Mouse (Mus musculus) ovary, postnatal 14 days (tissue): ENCODE measurements around the gene Olfr1352.
"Not testable (repeated sequence)": the region's sequence is repeated elsewhere in the genome, so short reads cannot be mapped to it uniquely, and the experiment has no call there.

Source experiments
- DNase-seq: peaks from one replicate; pipeline ENCODE4 v3.0.0; 2022; ENCODE audit warnings: low spot score

Gene Olfr1352

GRCm38 (mm10) chr10:78980750-78981149 is at the start of gene Olfr1352:
Olfr1352 (plus strand) TSS chr10:78981050.
- DNase-seq = no peak

DNA sequence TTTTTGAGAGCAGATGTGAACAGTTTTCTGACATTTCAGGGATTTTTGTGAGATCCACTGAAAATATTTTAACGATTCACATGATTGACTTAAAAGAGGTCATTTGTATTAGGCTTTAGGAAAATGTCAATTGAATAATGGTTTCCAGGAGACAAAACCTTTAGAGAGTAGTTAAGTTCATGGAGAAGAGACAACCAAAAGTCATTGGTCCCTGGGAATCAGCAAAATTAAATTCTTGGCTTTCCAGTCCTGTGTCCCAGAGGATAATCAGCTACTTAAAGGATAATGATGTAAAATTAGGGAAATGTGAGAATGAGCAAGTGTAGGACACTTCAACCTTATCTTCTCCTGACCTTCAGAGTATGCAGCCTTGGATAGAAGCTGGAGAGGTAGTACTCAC is 30.5 kb upstream of the Olfr1352 start, which contains the start of gene Olfr8:
Gene Olfr8 (plus strand): TSS at position 301 of the 400 bp plus-strand sequence.
- not testable (repeated sequence) for DNase-seq

DNA sequence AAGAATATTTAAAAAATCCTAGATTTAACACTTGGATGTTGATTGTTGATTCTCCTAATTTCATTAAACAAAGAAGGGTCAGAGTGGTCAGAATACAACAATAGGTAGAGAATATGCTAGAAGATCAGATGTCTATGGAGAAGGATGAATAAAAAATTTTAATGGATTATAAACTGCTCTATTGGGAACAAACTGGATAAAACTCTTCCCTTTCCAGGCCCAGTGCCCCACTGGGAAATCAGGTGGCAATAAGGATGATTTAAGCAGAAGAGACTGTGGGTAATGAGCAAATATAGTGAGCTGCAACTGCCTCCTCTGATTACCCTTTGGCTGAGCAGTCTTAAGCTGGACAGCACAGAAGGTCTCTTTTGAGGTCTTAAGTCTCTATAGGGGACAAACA is 17.8 kb upstream of the Olfr1352 start, which contains the start of gene Olfr1353:
Gene Olfr1353 (plus strand): TSS at position 301 of the 400 bp plus-strand sequence.
- DNase-seq = not testable (repeated sequence)

DNA sequence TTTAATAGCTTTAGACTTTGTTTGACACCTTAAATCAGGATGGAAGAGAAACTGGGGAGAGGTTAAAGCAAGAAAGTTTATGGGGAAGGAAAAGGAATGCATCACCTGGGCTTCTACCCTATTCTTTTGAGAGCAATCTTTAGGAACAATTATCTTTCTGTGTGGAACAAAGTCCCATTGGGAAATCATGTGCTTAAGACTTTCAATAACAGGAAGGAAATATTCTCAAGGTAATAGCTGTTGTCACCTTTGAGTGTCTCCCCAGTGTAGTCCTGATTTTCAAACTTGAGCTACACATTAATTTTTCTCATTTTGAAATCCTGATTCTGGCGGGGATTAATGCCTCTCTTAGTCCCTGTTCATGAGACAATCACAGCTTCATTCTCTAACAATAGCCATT is 31.3 kb downstream of the Olfr1352 start, which contains the start of gene Olfr1351:
Gene Olfr1351 (plus strand): TSS at position 301 of the 400 bp plus-strand sequence.
- DNase-seq = no peak

GRCm38 (mm10) chr10:79028441-79028840 is 47.6 kb downstream of the Olfr1352 start, which contains the start of gene Olfr57:
Olfr57 (plus strand) TSS chr10:79028741.
- no peak for DNase-seq
